Mouse (Mus musculus): Measurements from ENCODE around the gene Pitpnm2.

DNA sequence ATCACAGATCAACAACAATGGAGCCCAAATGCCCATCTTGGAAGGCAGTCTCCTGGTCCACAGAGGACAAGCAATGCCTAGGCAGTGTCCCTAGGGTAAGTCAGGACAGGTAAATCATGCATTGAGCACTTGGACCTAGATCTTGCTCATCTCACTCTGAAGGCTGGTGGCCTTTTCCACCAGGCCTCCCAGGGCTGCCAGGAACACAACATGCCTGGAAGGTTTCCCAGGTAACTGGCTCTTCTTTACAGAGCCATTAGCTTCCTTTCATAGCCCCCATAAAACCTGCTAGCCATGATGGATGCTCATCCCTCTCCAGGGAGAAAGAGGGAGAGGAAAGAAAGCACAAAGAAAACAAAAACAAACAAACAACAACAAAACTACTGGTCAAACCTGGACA lies 82.8 kb downstream of the Pitpnm2 start:
- TF ChIP-seq CEBPB (IDR thresholded peaks at IDR 0.05; ENCODE audit: insufficient read depth, poor library complexity, severe bottlenecking), result no peak
- no peak for TF ChIP-seq SRF (IDR thresholded peaks at IDR 0.05; ENCODE audit: control insufficient read depth, insufficient read length, low read depth)
- no peak for TF ChIP-seq POLR2A (IDR thresholded peaks at IDR 0.05; ENCODE audit: insufficient read length, low read depth)
- no peak for TF ChIP-seq MAX (IDR thresholded peaks at IDR 0.05; ENCODE audit: low read depth)
- no peak for TF ChIP-seq USF1 (IDR thresholded peaks at IDR 0.05; ENCODE audit: low read depth)
- no peak for TF ChIP-seq MYOG (IDR thresholded peaks at IDR 0.05; ENCODE audit: control insufficient read depth in 1 of 3, insufficient read depth in 1 of 3, insufficient read length in 2 of 3, low read depth in 2 of 3)
- TF ChIP-seq TCF12 (IDR thresholded peaks at IDR 0.05; ENCODE audit: insufficient read depth, poor library complexity, severe bottlenecking), result no peak
